Mouse (Mus musculus): Measurements from ENCODE around the gene Etv3.

GRCm38 (mm10) chr3:87509061-87509460, 16.1 kb upstream of the Etv3 start:
- TF ChIP-seq POLR2A (IDR thresholded peaks at IDR 0.05; ENCODE audit: control insufficient read depth in 1 of 2, insufficient read depth in 1 of 2, low read depth in 1 of 2, low read length in 2 of 2, poor library complexity in 1 of 2) (no peak), POLR2AphosphoS5 (IDR thresholded peaks at IDR 0.05; ENCODE audit: borderline replicate concordance, low read depth, low read length) (no peak)
